Comparison of ENCODE assay signal across 30 mouse cellular contexts in genomic region chr2:152237926-152238325, GRCm38 (mm10). TPM values are rescaled to one million over a fixed set of nuclear protein-coding genes. Genes with fewer than 3 reads are reported as not detected.
DNase-seq lines count a peak whose midpoint lies in the region; ATAC-seq and TF ChIP-seq lines count a peak whose summit lies in the region.
"Had no signal": no experiment of that assay in that cellular context is flagged by ENCODE, and none has a peak within 500 bp of the region (broad histone marks: within the 10 kb centered on the region; RNA-seq: fewer than 3 reads in every experiment).

No protein-coding gene starts in this region.

- no peak for TF ChIP-seq CTCF in liver, postnatal 0 days (IDR thresholded peaks at IDR 0.05; ENCODE audit: low read depth)
- no peak for TF ChIP-seq CTCF in ES-Bruce4 (IDR thresholded peaks at IDR 0.05; ENCODE audit: low read depth, low read length)
- no peak for TF ChIP-seq CTCF in intestine, postnatal 0 days (IDR thresholded peaks at IDR 0.05; ENCODE audit: low read depth)

- H3K9ac ChIP-seq in intestine, embryonic 16.5 days (ENCODE audit: low read depth, low read length) = no peak overlapping the region
- no peak overlapping the region for H3K9ac ChIP-seq in intestine, embryonic 15.5 days
- H3K9ac ChIP-seq in liver, postnatal 0 days (replicated peaks) = no peak overlapping the region
- H3K9ac ChIP-seq in ES-Bruce4 (ENCODE audit: low read depth, poor library complexity, severe bottlenecking) = no peak overlapping the region
- H3K9ac ChIP-seq in intestine, postnatal 0 days (ENCODE audit: low read depth, low read length) = no peak overlapping the region
- H3K9ac ChIP-seq: embryonic facial prominence, embryonic 13.5 days; forebrain, embryonic 13.5 days; forebrain, postnatal 0 days; heart, embryonic 13.5 days; hindbrain, embryonic 12.5 days; hindbrain, embryonic 15.5 days had no signal

- peak; percentile 28; the same call in 1 of the 2 replicates for ATAC-seq in intestine, embryonic 16.5 days
- no peak for ATAC-seq in intestine, embryonic 15.5 days
- ATAC-seq in liver, postnatal 0 days = peak; percentile 89
- ATAC-seq in intestine, postnatal 0 days = 0 out of 2 replicates have a peak, but pooled peaks have one; percentile 36
- ATAC-seq: activated CD4-positive, CD25-positive, alpha-beta regulatory T cell, adult 4 months; CD4-positive, CD25-positive, alpha-beta regulatory T cell, adult 4 months; forebrain, embryonic 13.5 days; forebrain, postnatal 0 days had no signal

- no peaks in the 10 kb centered on the region for H3K9me3 ChIP-seq in intestine, embryonic 16.5 days (ENCODE audit: control insufficient read depth, low read length)
- no peaks in the 10 kb centered on the region for H3K9me3 ChIP-seq in intestine, embryonic 15.5 days
- H3K9me3 ChIP-seq in liver, postnatal 0 days (ENCODE audit: low read length) = no peaks in the 10 kb centered on the region
- no peaks in the 10 kb centered on the region for H3K9me3 ChIP-seq in ES-Bruce4 (replicated peaks; ENCODE audit: control insufficient read depth, insufficient read depth, low read length, poor library complexity, severe bottlenecking)
- no peaks in the 10 kb centered on the region for H3K9me3 ChIP-seq in intestine, postnatal 0 days (ENCODE audit: control insufficient read depth)
- H3K9me3 ChIP-seq: embryonic facial prominence, embryonic 13.5 days; forebrain, embryonic 13.5 days; heart, embryonic 10.5 days; heart, embryonic 13.5 days; hindbrain, embryonic 12.5 days; hindbrain, embryonic 15.5 days had no signal

- peaks cover 12% of the 10 kb centered on the region; the same call in 1 of the 2 replicates for H3K36me3 ChIP-seq in intestine, embryonic 16.5 days (ENCODE audit: control insufficient read depth, insufficient read depth, low read length)
- H3K36me3 ChIP-seq in intestine, embryonic 15.5 days = peaks cover 14% of the 10 kb centered on the region
- H3K36me3 ChIP-seq in liver, postnatal 0 days (replicated peaks; ENCODE audit: insufficient read depth, low read length) = peaks cover 22% of the 10 kb centered on the region
- H3K36me3 ChIP-seq in ES-Bruce4 (ENCODE audit: control insufficient read depth, insufficient read depth, low read length, poor library complexity, severe bottlenecking) = peaks cover 40% of the 10 kb centered on the region
- H3K36me3 ChIP-seq in intestine, postnatal 0 days (ENCODE audit: control insufficient read depth, insufficient read depth) = peaks cover 6% of the 10 kb centered on the region; the same call in 1 of the 2 replicates

- H3K4me1 ChIP-seq in intestine, embryonic 16.5 days (ENCODE audit: control insufficient read depth, insufficient read depth, low read length) = peaks cover 4% of the 10 kb centered on the region; the same call in 1 of the 2 replicates
- H3K4me1 ChIP-seq in intestine, embryonic 15.5 days (replicated peaks) = no peaks in the 10 kb centered on the region
- H3K4me1 ChIP-seq in liver, postnatal 0 days (ENCODE audit: insufficient read depth) = no peaks in the 10 kb centered on the region; the same call in 1 of the 2 replicates
- H3K4me1 ChIP-seq in ES-Bruce4 (ENCODE audit: control insufficient read depth, insufficient read depth, low read length) = no peaks in the 10 kb centered on the region
- H3K4me1 ChIP-seq in intestine, postnatal 0 days (replicated peaks; ENCODE audit: control insufficient read depth, insufficient read depth, low read length) = 0 out of 2 replicates have a peak, but pooled peaks cover 2% of the 10 kb centered on the region
- H3K4me1 ChIP-seq: embryonic facial prominence, embryonic 10.5 days; embryonic facial prominence, embryonic 13.5 days; forebrain, embryonic 10.5 days; heart, embryonic 10.5 days; hindbrain, embryonic 12.5 days had no signal

- TF ChIP-seq EP300 in liver, postnatal 0 days (IDR thresholded peaks at IDR 0.05; ENCODE audit: low read depth) = no peak
- no peak for TF ChIP-seq EP300 in ES-Bruce4 (IDR thresholded peaks at IDR 0.05; ENCODE audit: insufficient read depth, low read depth, low read length)

- no peaks in the 10 kb centered on the region for H3K27me3 ChIP-seq in intestine, embryonic 16.5 days (replicated peaks; ENCODE audit: control insufficient read depth, insufficient read depth, low read length)
- no peaks in the 10 kb centered on the region for H3K27me3 ChIP-seq in intestine, embryonic 15.5 days (replicated peaks)
- no peaks in the 10 kb centered on the region for H3K27me3 ChIP-seq in liver, postnatal 0 days (ENCODE audit: insufficient read depth, low read length)
- no peaks in the 10 kb centered on the region for H3K27me3 ChIP-seq in ES-Bruce4 (ENCODE audit: control insufficient read depth, insufficient read depth, low read length, poor library complexity, severe bottlenecking)
- H3K27me3 ChIP-seq in intestine, postnatal 0 days (replicated peaks; ENCODE audit: control insufficient read depth, insufficient read depth, low read length) = no peaks in the 10 kb centered on the region
- H3K27me3 ChIP-seq: embryonic facial prominence, embryonic 13.5 days; forebrain, embryonic 13.5 days; heart, embryonic 13.5 days; hindbrain, embryonic 12.5 days; hindbrain, embryonic 15.5 days had no signal

- no peak overlapping the region for H3K4me2 ChIP-seq in intestine, embryonic 16.5 days (ENCODE audit: low read depth, low read length)
- no peak overlapping the region for H3K4me2 ChIP-seq in intestine, embryonic 15.5 days (replicated peaks)
- no peak overlapping the region for H3K4me2 ChIP-seq in liver, postnatal 0 days (ENCODE audit: low read depth, low read length)
- H3K4me2 ChIP-seq in intestine, postnatal 0 days (replicated peaks; ENCODE audit: low read depth) = no peak overlapping the region
- H3K4me2 ChIP-seq: embryonic facial prominence, embryonic 13.5 days; forebrain, embryonic 13.5 days; heart, embryonic 13.5 days; hindbrain, embryonic 12.5 days; hindbrain, embryonic 15.5 days had no signal

- intact Hi-C loops in gastrocnemius, postnatal 14 days (cut with DNase I; ENCODE audit: low total_unique reads) = no loop called here

- H3K27ac ChIP-seq in intestine, embryonic 16.5 days (ENCODE audit: low read length) = no peak overlapping the region
- no peak overlapping the region for H3K27ac ChIP-seq in intestine, embryonic 15.5 days
- H3K27ac ChIP-seq in liver, postnatal 0 days (ENCODE audit: low read depth) = no peak overlapping the region
- 0 out of 2 replicates have a peak overlapping the region, but pooled peaks have one; percentile 1 for H3K27ac ChIP-seq in ES-Bruce4 (ENCODE audit: insufficient read depth, low read length)
- H3K27ac ChIP-seq in intestine, postnatal 0 days (ENCODE audit: low read depth, low read length) = no peak overlapping the region
- H3K27ac ChIP-seq: embryonic facial prominence, embryonic 10.5 days; embryonic facial prominence, embryonic 13.5 days; forebrain, embryonic 10.5 days; forebrain, embryonic 13.5 days; gastrocnemius, adult 2 months; heart, adult 2 months; heart, embryonic 10.5 days; heart, embryonic 13.5 days; hindbrain, embryonic 12.5 days; hindbrain, embryonic 15.5 days had no signal

- DNase-seq in liver, postnatal 0 days = peak; percentile 14
- DNase-seq in liver = no peak
- DNase-seq in B cell, adult 2 months = no peak
- DNase-seq in gastrocnemius, postnatal 14 days = no peak
- DNase-seq: adrenal gland, adult 8-10 months; adrenal gland, postnatal 25 days; cerebellum, adult 11-12 months; cerebellum, adult 8-10 months; cerebellum, postnatal 10 days; cerebellum, postnatal 36 days; embryo, embryonic 11 days; forebrain, postnatal 0 days; gastrocnemius, adult 2 months; gastrocnemius, postnatal 25 days; heart, adult 2 months; heart, postnatal 14 days had no signal

- H3K4me3 ChIP-seq in intestine, embryonic 16.5 days (ENCODE audit: low read length) = no peak overlapping the region
- no peak overlapping the region for H3K4me3 ChIP-seq in intestine, embryonic 15.5 days (replicated peaks)
- H3K4me3 ChIP-seq in liver, postnatal 0 days (ENCODE audit: low read depth, low read length) = no peak overlapping the region
- no peak overlapping the region for H3K4me3 ChIP-seq in ES-Bruce4 (ENCODE audit: low read depth, low read length)
- H3K4me3 ChIP-seq in intestine, postnatal 0 days (ENCODE audit: low read depth, low read length) = no peak overlapping the region
- H3K4me3 ChIP-seq: embryonic facial prominence, embryonic 10.5 days; embryonic facial prominence, embryonic 13.5 days; forebrain, embryonic 10.5 days; forebrain, embryonic 13.5 days; gastrocnemius, adult 2 months; heart, adult 2 months; heart, embryonic 10.5 days; heart, embryonic 13.5 days; hindbrain, embryonic 12.5 days; hindbrain, embryonic 15.5 days had no signal

- WGBS in intestine, embryonic 16.5 days = 71% methylated on average over 1 of the region's 1 CpGs
- WGBS in intestine, embryonic 15.5 days = 70% methylated on average over 1 of the region's 1 CpGs
- 77% methylated on average over 1 of the region's 1 CpGs for WGBS in liver, postnatal 0 days (ENCODE audit: insufficient replicate concordance)
- 49% methylated on average over 1 of the region's 1 CpGs for WGBS in intestine, postnatal 0 days

- no peak for TF ChIP-seq POLR2A in ES-Bruce4 (IDR thresholded peaks at IDR 0.05; ENCODE audit: insufficient read depth, low read length)

RNA-seq across cellular contexts. Expression of gene Csnk2a1, which starts 11.3 kb away (rescaled TPM):
- polyA plus RNA-seq in intestine, embryonic 16.5 days (2015; fragmentation: Nextera tagmentation; extraction: Ambion mirVana) = 72.6 and 81.1 TPM in 2 replicates
- 79.3 and 92.3 TPM in 2 replicates for polyA plus RNA-seq in intestine, embryonic 15.5 days (2015; fragmentation: Nextera tagmentation; extraction: Ambion mirVana)
- 40.5 and 43.1 TPM in 2 replicates for polyA plus RNA-seq in liver, postnatal 0 days (2015; fragmentation: Nextera tagmentation; extraction: Ambion mirVana)
- polyA plus RNA-seq in ES-Bruce4 (2011; ENCODE audit: insufficient read depth, insufficient read length, low read depth, missing spikeins) = 258 and 280 TPM in 2 replicates
- 74.7 and 83.2 TPM in 2 replicates for polyA plus RNA-seq in intestine, postnatal 0 days (2015; fragmentation: Nextera tagmentation; extraction: Ambion mirVana)
- 10 to 100 TPM; 64.5 to 73.4 TPM for total RNA-seq in gastrocnemius, postnatal 14 days (2021)

RNA-seq across cellular contexts. Expression of gene Tbc1d20, which starts 55.7 kb away (rescaled TPM):
- 35.8 and 37.7 TPM in 2 replicates for polyA plus RNA-seq in intestine, embryonic 16.5 days (2015; fragmentation: Nextera tagmentation; extraction: Ambion mirVana)
- polyA plus RNA-seq in intestine, embryonic 15.5 days (2015; fragmentation: Nextera tagmentation; extraction: Ambion mirVana) = 34.8 and 37.4 TPM in 2 replicates
- 7.8 and 8.3 TPM in 2 replicates for polyA plus RNA-seq in liver, postnatal 0 days (2015; fragmentation: Nextera tagmentation; extraction: Ambion mirVana)
- 27.7 and 32.3 TPM in 2 replicates for polyA plus RNA-seq in ES-Bruce4 (2011; ENCODE audit: insufficient read depth, insufficient read length, low read depth, missing spikeins)
- polyA plus RNA-seq in intestine, postnatal 0 days (2015; fragmentation: Nextera tagmentation; extraction: Ambion mirVana) = 35.2 and 40.3 TPM in 2 replicates
- total RNA-seq in gastrocnemius, postnatal 14 days (2021) = 10 to 100 TPM; 28.8 to 33.2 TPM
